Mouse (Mus musculus): Measurements from ENCODE around the gene Zfp605. TPM values are rescaled to one million over a fixed set of nuclear protein-coding genes. Genes with fewer than 3 reads are reported as not detected.

Zfp605 gene
- total and polyA plus RNA-seq, 3 experiments = 4.7 to 5.2 TPM; not detected in 1

DNA sequence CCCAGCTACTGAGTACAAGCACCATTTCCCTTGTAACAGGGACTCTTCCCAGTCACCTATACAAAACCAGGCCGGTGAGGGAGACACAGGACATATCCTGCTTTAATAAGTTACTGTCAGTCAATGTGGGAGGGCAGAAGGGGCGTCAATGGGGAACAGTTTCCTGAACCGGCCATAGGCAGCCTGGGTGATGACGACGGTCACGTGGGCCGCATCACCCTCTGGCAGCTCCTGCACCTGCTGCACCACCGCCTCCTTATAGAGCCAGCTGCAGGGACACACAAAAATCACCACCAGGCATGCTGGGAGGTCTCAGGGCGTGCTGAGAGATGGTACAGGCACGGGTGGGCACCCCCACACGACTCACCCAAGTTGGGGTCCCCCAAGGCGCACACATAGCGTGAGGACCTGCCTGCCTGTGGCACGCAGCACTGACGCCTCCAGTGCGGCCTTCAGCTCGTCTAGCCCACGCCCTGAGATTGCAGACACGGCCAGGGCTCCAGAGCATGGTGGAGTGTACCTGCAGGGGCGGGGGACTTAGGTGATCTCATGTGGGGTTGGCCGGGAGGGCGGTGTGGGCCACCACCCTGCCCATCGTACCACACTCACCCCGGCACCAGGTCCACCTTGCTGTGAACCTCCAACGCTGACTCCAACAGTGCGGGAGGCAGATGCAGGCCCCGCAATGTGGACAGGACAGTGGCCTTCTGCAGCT, 5.8 kb upstream of the Zfp605 start:
- H3K4me3 ChIP-seq (ENCODE audit: control insufficient read depth in 1 of 2, insufficient read depth in 1 of 2, low read depth in 2 of 2, low read length in 2 of 2) = no peak overlapping the region
- no peaks in the 10 kb centered on the region for H3K9me3 ChIP-seq (replicated peaks; ENCODE audit: insufficient read depth, low read length)
- no peak for TF ChIP-seq MEF2A (IDR thresholded peaks at IDR 0.05; ENCODE audit: extremely low read depth, insufficient replicate concordance, low read depth, low read length, poor library complexity, severe bottlenecking)
- no peak for TF ChIP-seq POLR2AphosphoS5 (IDR thresholded peaks at IDR 0.05; ENCODE audit: borderline replicate concordance, low read depth, low read length)
- TF ChIP-seq MAFK (IDR thresholded peaks at IDR 0.05; ENCODE audit: borderline replicate concordance, low read depth, low read length) = no peak
- TF ChIP-seq E2F4 (IDR thresholded peaks at IDR 0.05; ENCODE audit: borderline replicate concordance, low read depth, low read length) = no peak
- no peak for TF ChIP-seq UBTF (IDR thresholded peaks at IDR 0.05; ENCODE audit: borderline replicate concordance, insufficient read depth, low read depth, low read length)
- TF ChIP-seq KAT2A (conservative IDR thresholded peaks at IDR 0.05; ENCODE audit: low read depth, low read length) = no peak
- TF ChIP-seq MXI1 (IDR thresholded peaks at IDR 0.05; ENCODE audit: low read depth, low read length) = no peak
- TF ChIP-seq BHLHE40 (IDR thresholded peaks at IDR 0.05; ENCODE audit: borderline replicate concordance, low read depth, low read length) = no peak
- TF ChIP-seq CHD1 (IDR thresholded peaks at IDR 0.05; ENCODE audit: low read depth, low read length) = no peak
- no peak for TF ChIP-seq MAX (IDR thresholded peaks at IDR 0.05; ENCODE audit: low read length)
- no peak for TF ChIP-seq SMC3 (IDR thresholded peaks at IDR 0.05; ENCODE audit: low read depth, low read length)
- no peak for TF ChIP-seq NELFE (IDR thresholded peaks at IDR 0.05; ENCODE audit: low read depth, low read length)
- no peak for TF ChIP-seq POLR2AphosphoS2 (IDR thresholded peaks at IDR 0.05; ENCODE audit: low read length)
- no peak for TF ChIP-seq ELF1 (IDR thresholded peaks at IDR 0.05; ENCODE audit: low read depth, low read length)
- TF ChIP-seq CHD2 (IDR thresholded peaks at IDR 0.05; ENCODE audit: low read length) = no peak
- TF ChIP-seq MAZ (IDR thresholded peaks at IDR 0.05; ENCODE audit: low read depth, low read length) = no peak
- H3K27me3 ChIP-seq (ENCODE audit: control insufficient read depth in 1 of 2, insufficient read depth in 2 of 2, low read length in 2 of 2) = no peaks in the 10 kb centered on the region
- H3K9ac ChIP-seq (ENCODE audit: control insufficient read depth, low read depth, low read length, poor library complexity, severe bottlenecking) = no peak overlapping the region
- no peak for DNase-seq (ENCODE audit: low read depth, low spot score)
- H3K27ac ChIP-seq (ENCODE audit: control insufficient read depth, low read depth, low read length) = no peak overlapping the region
- H3K4me1 ChIP-seq (ENCODE audit: control insufficient read depth in 1 of 2, insufficient read depth in 2 of 2, low read length in 2 of 2) = peaks cover 6 to 7% of the 10 kb centered on the region in 2 experiments
- H3K79me2 ChIP-seq (ENCODE audit: control insufficient read depth, insufficient read depth, low read length, poor library complexity) = peaks cover 19% of the 10 kb centered on the region
- peaks cover 0 to 8% of the 10 kb centered on the region in 2 experiments; a peak in 3 of 4 replicates for H3K36me3 ChIP-seq (ENCODE audit: control insufficient read depth in 1 of 2, insufficient read depth in 2 of 2, low read length in 2 of 2)

GRCm38 (mm10) chr5:110104616-110105380, 5.1 kb upstream of the Zfp605 start:
- peaks cover 19% of the 10 kb centered on the region for H3K79me2 ChIP-seq (ENCODE audit: control insufficient read depth, insufficient read depth, low read length, poor library complexity)
- no peak for TF ChIP-seq ZC3H11A (IDR thresholded peaks at IDR 0.05; ENCODE audit: low read depth, low read length)
- TF ChIP-seq ZMIZ1 (IDR thresholded peaks at IDR 0.05; ENCODE audit: low read depth, low read length) = no peak
- no peak for TF ChIP-seq ZNF384 (IDR thresholded peaks at IDR 0.05; ENCODE audit: low read depth, low read length)
- H3K27me3 ChIP-seq (ENCODE audit: control insufficient read depth in 1 of 2, insufficient read depth in 2 of 2, low read length in 2 of 2) = no peaks in the 10 kb centered on the region
- peaks cover 0 to 8% of the 10 kb centered on the region in 2 experiments; a peak in 3 of 4 replicates for H3K36me3 ChIP-seq (ENCODE audit: control insufficient read depth in 1 of 2, insufficient read depth in 2 of 2, low read length in 2 of 2)
- peaks cover 6 to 7% of the 10 kb centered on the region in 2 experiments for H3K4me1 ChIP-seq (ENCODE audit: control insufficient read depth in 1 of 2, insufficient read depth in 2 of 2, low read length in 2 of 2)
- no peaks in the 10 kb centered on the region for H3K9me3 ChIP-seq (replicated peaks; ENCODE audit: insufficient read depth, low read length)
- DNase-seq (ENCODE audit: low read depth, low spot score) = no peak
- H3K4me3 ChIP-seq (ENCODE audit: control insufficient read depth in 1 of 2, insufficient read depth in 1 of 2, low read depth in 2 of 2, low read length in 2 of 2) = no peak overlapping the region
- no peak overlapping the region for H3K27ac ChIP-seq (ENCODE audit: control insufficient read depth, low read depth, low read length)
- no peak overlapping the region for H3K9ac ChIP-seq (ENCODE audit: control insufficient read depth, low read depth, low read length, poor library complexity, severe bottlenecking)

Data from MEL (cell line).